Mouse (Mus musculus) midbrain, embryonic 12.5 days (tissue): Measurements from ENCODE around the gene Olfr224. TPM values are rescaled to one million over a fixed set of nuclear protein-coding genes. Genes with fewer than 3 reads are reported as not detected.

ENCODE experiments used
- polyA plus RNA-seq: library from polyadenylated mRNA; unstranded; fragments of >200 nt; fragmentation: Nextera tagmentation; extraction: Ambion mirVana; gene quantifications from 2 replicates; pipeline ENCODE4 v1.2.1, GENCODE M21; 2016

The Olfr224 gene
- polyA plus RNA-seq, 1 experiment from 2014 or later, result not detected

Other genes starting within 250 kb of the Olfr224 start
- gene Zfp672, start 240.2 kb downstream of the Olfr224 start, polyA plus RNA-seq, result 33.9 and 35.9 TPM in 2 replicates
- 50.6 and 51.0 TPM in 2 replicates for gene Sh3bp5l, start 239.8 kb downstream of the Olfr224 start, polyA plus RNA-seq
- gene Lypd8, start 191.5 kb downstream of the Olfr224 start, polyA plus RNA-seq, result not detected in 2 replicates
- not detected in 2 replicates for gene 1810065E05Rik, start 149.4 kb downstream of the Olfr224 start, polyA plus RNA-seq
- gene Gm12253, start 138.0 kb downstream of the Olfr224 start, polyA plus RNA-seq, result not detected in 2 replicates
- not detected in 2 replicates for gene Lypd9, start 117.6 kb downstream of the Olfr224 start, polyA plus RNA-seq
- not detected in 2 replicates for gene Olfr30, start 108.3 kb downstream of the Olfr224 start, polyA plus RNA-seq
- not detected in 2 replicates for gene Olfr332, start 78.0 kb downstream of the Olfr224 start, polyA plus RNA-seq
- gene Olfr331, start 68.0 kb downstream of the Olfr224 start, polyA plus RNA-seq, result not detected in 2 replicates
- not detected in 2 replicates for gene Olfr330, start 35.7 kb downstream of the Olfr224 start, polyA plus RNA-seq
- not detected in 2 replicates for gene Olfr329-ps, start 24.1 kb downstream of the Olfr224 start, polyA plus RNA-seq
- gene Olfr328, start 14.9 kb downstream of the Olfr224 start, polyA plus RNA-seq, result 0.08 and 0.14 TPM in 2 replicates
- gene Olfr325, start 7.2 kb upstream of the Olfr224 start, polyA plus RNA-seq, result not detected in 2 replicates
- not detected in 2 replicates for gene Olfr324, start 24.6 kb upstream of the Olfr224 start, polyA plus RNA-seq
- not detected in 2 replicates for gene 2210407C18Rik, start 45.5 kb upstream of the Olfr224 start, polyA plus RNA-seq
- gene Olfr323, start 59.9 kb upstream of the Olfr224 start, polyA plus RNA-seq, result not detected in 2 replicates
- 0.13 and 0.28 TPM in 2 replicates for gene Trim58, start 69.9 kb upstream of the Olfr224 start, polyA plus RNA-seq
- gene Olfr322, start 88.2 kb upstream of the Olfr224 start, polyA plus RNA-seq, result not detected in 2 replicates
- gene Olfr320, start 110.5 kb upstream of the Olfr224 start, polyA plus RNA-seq, result not detected in 2 replicates
- gene Olfr319, start 128.6 kb upstream of the Olfr224 start, polyA plus RNA-seq, result not detected in 2 replicates
- not detected in 2 replicates for gene Olfr318, start 153.5 kb upstream of the Olfr224 start, polyA plus RNA-seq
- not detected in 2 replicates for gene Olfr317, start 168.7 kb upstream of the Olfr224 start, polyA plus RNA-seq
- gene Olfr316, start 182.2 kb upstream of the Olfr224 start, polyA plus RNA-seq, result not detected in 2 replicates
- gene Olfr315, start 202.6 kb upstream of the Olfr224 start, polyA plus RNA-seq, result not detected in 2 replicates
- gene Olfr314, start 212.4 kb upstream of the Olfr224 start, polyA plus RNA-seq, result not detected in 2 replicates
- 2.0 and 2.1 TPM in 2 replicates for gene Fam183b, start 231.4 kb upstream of the Olfr224 start, polyA plus RNA-seq
- gene Olfr313, start 244.4 kb upstream of the Olfr224 start, polyA plus RNA-seq, result not detected in 2 replicates